Mouse (Mus musculus): Measurements from ENCODE around the gene Slc7a8.

GRCm38 (mm10) chr14:54772333-54772856 is 9.4 kb downstream of the Slc7a8 start:
- no peak for TF ChIP-seq CTCF (IDR thresholded peaks at IDR 0.05; ENCODE audit: borderline replicate concordance, insufficient read depth, low read length)
- no peak for TF ChIP-seq POLR2A (IDR thresholded peaks at IDR 0.05; ENCODE audit: low read depth, low read length)
